In the genomic region with DNA sequence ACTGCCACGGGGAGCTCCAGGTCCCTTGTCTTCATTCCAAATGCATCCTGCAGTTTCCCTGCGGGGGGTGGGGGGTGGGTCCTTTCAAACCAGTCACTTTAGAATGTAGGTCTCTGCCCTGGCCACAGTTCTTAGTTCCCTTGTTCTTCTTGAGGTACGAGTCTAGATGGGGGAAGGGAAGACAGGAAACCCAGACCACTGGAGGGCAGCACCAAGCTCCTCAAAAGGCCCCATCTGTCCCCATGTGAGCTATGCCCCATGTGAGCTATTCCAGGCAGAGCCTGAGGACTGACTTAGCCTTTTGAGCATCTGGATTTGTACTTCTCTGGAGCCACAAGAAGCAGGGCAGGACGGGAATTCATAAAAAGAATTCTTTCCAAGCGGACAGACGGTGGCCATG, we compare ENCODE assay signal across 12 mouse cellular contexts. TPM values are rescaled to one million over a fixed set of nuclear protein-coding genes. Genes with fewer than 3 reads are reported as not detected.
DNase-seq lines count a peak whose midpoint lies in the region.
"Had no signal": no experiment of that assay in that cellular context is flagged by ENCODE, and none has a peak within 500 bp of the region (broad histone marks: within the 10 kb centered on the region; RNA-seq: fewer than 3 reads in every experiment).

No protein-coding gene starts in this region.

- H3K4me3 ChIP-seq in limb, embryonic 10.5 days, result no peak overlapping the region
- H3K4me3 ChIP-seq: embryonic facial prominence, embryonic 15.5 days; neural tube, embryonic 15.5 days had no signal

- H3K9me3 ChIP-seq in limb, embryonic 10.5 days (replicated peaks), result no peaks in the 10 kb centered on the region
- H3K9me3 ChIP-seq: embryonic facial prominence, embryonic 15.5 days; neural tube, embryonic 15.5 days had no signal

- H3K4me1 ChIP-seq in limb, embryonic 10.5 days, result peaks cover 13% of the 10 kb centered on the region

- H3K27me3 ChIP-seq in limb, embryonic 10.5 days (ENCODE audit: low read depth, poor library complexity, severe bottlenecking), result peaks cover 44% of the 10 kb centered on the region

- DNase-seq in cerebellum, adult 9-11 months, result peak; percentile 13
- no peak for DNase-seq in cerebellum, postnatal 25 days
- peak; percentile 35 for DNase-seq in layer of hippocampus, adult 11-12 months (ENCODE audit: low spot score)
- DNase-seq in layer of hippocampus, adult 9-11 months, result no peak
- DNase-seq in thymus, postnatal 4 days, result peak; percentile 43
- no peak for DNase-seq in thymus, postnatal 25 days
- no peak for DNase-seq in urinary bladder, postnatal 14 days (ENCODE audit: low spot score)
- DNase-seq in limb, embryonic 10.5 days (ENCODE audit: low spot score), result no peak
- DNase-seq: adrenal gland, postnatal 36 days; gastrocnemius, postnatal 25 days had no signal

- H3K27ac ChIP-seq in limb, embryonic 10.5 days, result no peak overlapping the region
- H3K27ac ChIP-seq: embryonic facial prominence, embryonic 15.5 days; neural tube, embryonic 15.5 days had no signal

- 39% methylated on average over 6 of the region's 6 CpGs for WGBS in limb, embryonic 10.5 days

- no peaks in the 10 kb centered on the region for H3K36me3 ChIP-seq in limb, embryonic 10.5 days
- H3K36me3 ChIP-seq: embryonic facial prominence, embryonic 15.5 days; neural tube, embryonic 15.5 days had no signal

RNA-seq across cellular contexts. Expression of gene Adra1d, which starts 19.6 kb away (rescaled TPM):
- not detected in 2 replicates for polyA plus RNA-seq in limb, embryonic 10.5 days (2016; fragmentation: Nextera tagmentation; extraction: Ambion mirVana)

RNA-seq across cellular contexts. Expression of gene Smox, which starts 51.2 kb away (rescaled TPM):
- 39.0 and 67.2 TPM in 2 replicates for polyA plus RNA-seq in limb, embryonic 10.5 days (2016; fragmentation: Nextera tagmentation; extraction: Ambion mirVana)

Comparison
In these comparisons a context has a peak if more than half of its experiments do, and no peak if none do; other contexts are left out.
1. DNase-seq: peak in cerebellum, adult 9-11 months (single experiment), layer of hippocampus, adult 11-12 months (single experiment) and thymus, postnatal 4 days (single experiment); none in cerebellum, postnatal 25 days (0 of 2), layer of hippocampus, adult 9-11 months (single experiment), thymus, postnatal 25 days (single experiment), urinary bladder, postnatal 14 days (single experiment) and limb, embryonic 10.5 days (single experiment).